Mouse (Mus musculus) cortical plate, adult 2 months (tissue): ENCODE results near the gene Nrm.

ENCODE experiments used
- CTCF ChIP-seq: fragments of 200-500 bp; IDR thresholded peaks from 2 replicates; pipeline ENCODE4 v1.5.1; 2011; ENCODE audit warnings: mild to moderate bottlenecking, control low read depth, low read length; ENCODE audit not compliant: insufficient read depth; ENCODE audit errors: extremely low read depth
- POLR2A ChIP-seq: fragments of 200-500 bp; IDR thresholded peaks from 2 replicates; pipeline ENCODE4 v1.6.1; 2011; ENCODE audit warnings: mild to moderate bottlenecking, low read length, control low read depth; ENCODE audit not compliant: insufficient read depth; ENCODE audit errors: extremely low read depth

- TF ChIP-seq CTCF: peak; percentile 20; the same call in 1 of the 2 replicates
- no peak for TF ChIP-seq POLR2A
Observed at GRCm38 (mm10) chr17:35870884-35871696, 10.0 kb downstream of the Nrm start.
